12 mouse cellular contexts compared by ENCODE assay signal in genomic region chr4:108438082-108438840, GRCm38 (mm10). TPM values are rescaled to one million over a fixed set of nuclear protein-coding genes. Genes with fewer than 3 reads are reported as not detected.
DNase-seq lines count a peak whose midpoint lies in the region; ATAC-seq and TF ChIP-seq lines count a peak whose summit lies in the region.
"Had no signal": no experiment of that assay in that cellular context is flagged by ENCODE, and none has a peak within 500 bp of the region (broad histone marks: within the 10 kb centered on the region; RNA-seq: fewer than 3 reads in every experiment).

No protein-coding gene starts in this region.

- 48% methylated on average over 6 of the region's 6 CpGs for WGBS in heart, embryonic 10.5 days
- WGBS in limb, embryonic 12.5 days, result 55% methylated on average over 6 of the region's 6 CpGs

- TF ChIP-seq RAD21 in CH12.LX (IDR thresholded peaks at IDR 0.05; ENCODE audit: low read depth, low read length), result no peak

- no peak for TF ChIP-seq EP300 in CH12.LX (IDR thresholded peaks at IDR 0.05; ENCODE audit: low read length)

- H3K9me3 ChIP-seq in heart, embryonic 10.5 days, result no peaks in the 10 kb centered on the region
- no peaks in the 10 kb centered on the region for H3K9me3 ChIP-seq in CH12.LX (replicated peaks; ENCODE audit: low read length)
- H3K9me3 ChIP-seq in limb, embryonic 12.5 days, result no peaks in the 10 kb centered on the region
- H3K9me3 ChIP-seq: liver, embryonic 13.5 days had no signal

- TF ChIP-seq POLR2A in CH12.LX (IDR thresholded peaks at IDR 0.05; ENCODE audit: low read depth, low read length), result no peak

- H3K4me3 ChIP-seq in heart, embryonic 10.5 days, result no peak overlapping the region
- H3K4me3 ChIP-seq in CH12.LX (replicated peaks in 1 of 3; ENCODE audit: low read depth in 2 of 3, low read length in 2 of 3, poor library complexity in 1 of 3), result no peak overlapping the region
- no peak overlapping the region for H3K4me3 ChIP-seq in limb, embryonic 12.5 days (replicated peaks)
- H3K4me3 ChIP-seq: liver, embryonic 13.5 days had no signal

- dilution Hi-C loops in CH12.LX (cut with MboI; ENCODE audit: extremely low pct_ligation_motif_present, extremely low pct_unique_long_range_greater_than_20kb, low sequenced_read_pairs), result no loop called here

- H3K4me1 ChIP-seq in heart, embryonic 10.5 days, result peaks cover 19% of the 10 kb centered on the region
- no peaks in the 10 kb centered on the region; a peak in 1 of 4 replicates for H3K4me1 ChIP-seq in CH12.LX (ENCODE audit: control insufficient read depth in 1 of 2, insufficient read depth in 2 of 2)
- H3K4me1 ChIP-seq in limb, embryonic 12.5 days (replicated peaks), result peaks cover 42% of the 10 kb centered on the region

- H3K9ac ChIP-seq in CH12.LX (ENCODE audit: insufficient read depth, low read depth), result no peak overlapping the region
- no peak overlapping the region for H3K9ac ChIP-seq in limb, embryonic 12.5 days (replicated peaks)
- H3K9ac ChIP-seq: liver, embryonic 13.5 days had no signal

- no peaks in the 10 kb centered on the region for H3K79me2 ChIP-seq in CH12.LX (replicated peaks; ENCODE audit: control insufficient read depth, extremely low read depth, insufficient read depth, poor library complexity, severe bottlenecking)

- peak overlapping the region; percentile 37 for H3K27ac ChIP-seq in heart, embryonic 10.5 days
- no peak overlapping the region for H3K27ac ChIP-seq in CH12.LX (ENCODE audit: insufficient read depth, low read depth)
- peak overlapping the region; percentile 60 for H3K27ac ChIP-seq in limb, embryonic 12.5 days
- H3K27ac ChIP-seq: liver, embryonic 13.5 days had no signal

- peak; percentile 76 for DNase-seq in heart, embryonic 10.5 days (ENCODE audit: low spot score)
- no peak for DNase-seq in heart, adult 11 months
- DNase-seq in CH12.LX (ENCODE audit: extremely low read depth), result no peak
- peak; percentile 70 to 75 for DNase-seq in cerebellum, postnatal 25 days
- no peak for DNase-seq in adrenal gland, postnatal 10 days
- no peak for DNase-seq in layer of hippocampus, adult 9-11 months
- DNase-seq: liver, embryonic 13.5 days; thymus, adult 18-20 months had no signal

- ATAC-seq in limb, embryonic 12.5 days (ENCODE audit: insufficient number of reproducible peaks, insufficient read depth, low FRiP score, low TSS enrichment, low read depth), result no peak
- no peak for ATAC-seq in monocyte, adult 5-6 weeks (replicated peaks; ENCODE audit: insufficient number of reproducible peaks, low FRiP score, low TSS enrichment, poor library complexity, severe bottlenecking)

- peak overlapping the region; percentile 33; the same call in 1 of the 2 replicates for H3K4me2 ChIP-seq in CH12.LX (ENCODE audit: insufficient read depth, low read depth, poor library complexity, severe bottlenecking)
- H3K4me2 ChIP-seq in limb, embryonic 12.5 days, result no peak overlapping the region
- H3K4me2 ChIP-seq: liver, embryonic 13.5 days had no signal

- TF ChIP-seq CTCF in CH12.LX (conservative IDR thresholded peaks at IDR 0.05 in 1 of 2, IDR thresholded peaks at IDR 0.05 in 1 of 2; ENCODE audit: low read depth in 2 of 2, low read length in 2 of 2), result no peak

- H3K27me3 ChIP-seq in heart, embryonic 10.5 days (ENCODE audit: insufficient read depth, poor library complexity, severe bottlenecking), result no peaks in the 10 kb centered on the region
- H3K27me3 ChIP-seq in CH12.LX (replicated peaks), result no peaks in the 10 kb centered on the region
- no peaks in the 10 kb centered on the region for H3K27me3 ChIP-seq in limb, embryonic 12.5 days
- H3K27me3 ChIP-seq: liver, embryonic 13.5 days had no signal

- in situ Hi-C loops in CH12.LX (cut with MboI; ENCODE audit: low pct_ligation_motif_present, low pct_unique_long_range_greater_than_20kb, low sequenced_read_pairs), result no loop called here

- no peaks in the 10 kb centered on the region for H3K36me3 ChIP-seq in heart, embryonic 10.5 days
- H3K36me3 ChIP-seq in CH12.LX (replicated peaks in 1 of 2; ENCODE audit: control insufficient read depth in 1 of 2, insufficient read depth in 1 of 2, low read length in 1 of 2), result no peaks in the 10 kb centered on the region
- H3K36me3 ChIP-seq in limb, embryonic 12.5 days, result no peaks in the 10 kb centered on the region
- H3K36me3 ChIP-seq: liver, embryonic 13.5 days had no signal

TF ChIP-seq in CH12.LX, 34 proteins besides CTCF, POLR2A, EP300 and RAD21:
- TF ChIP-seq USF1 (IDR thresholded peaks at IDR 0.05; ENCODE audit: low read depth, low read length) (no peak), NRF1 (IDR thresholded peaks at IDR 0.05; ENCODE audit: low read depth, low read length) (no peak), UBTF (IDR thresholded peaks at IDR 0.05; ENCODE audit: low read depth, low read length) (no peak), MAX (IDR thresholded peaks at IDR 0.05; ENCODE audit: low read length) (no peak), SMC3 (IDR thresholded peaks at IDR 0.05; ENCODE audit: low read depth, low read length) (no peak), USF2 (conservative IDR thresholded peaks at IDR 0.05; ENCODE audit: low read depth, low read length) (no peak), GABPA (IDR thresholded peaks at IDR 0.05; ENCODE audit: insufficient replicate concordance, low read depth, low read length) (no peak), ZC3H11A (IDR thresholded peaks at IDR 0.05; ENCODE audit: low read depth, low read length) (no peak), SIN3A (IDR thresholded peaks at IDR 0.05; ENCODE audit: low read length) (no peak), NELFE (IDR thresholded peaks at IDR 0.05; ENCODE audit: low read depth, low read length) (no peak), ETS1 (conservative IDR thresholded peaks at IDR 0.05; ENCODE audit: low read depth, low read length) (no peak), MAFK (IDR thresholded peaks at IDR 0.05; ENCODE audit: insufficient replicate concordance, low read length) (no peak), ELF1 (IDR thresholded peaks at IDR 0.05; ENCODE audit: low read depth, low read length) (no peak), JUND (conservative IDR thresholded peaks at IDR 0.05; ENCODE audit: low read depth, low read length) (no peak), PAX5 (IDR thresholded peaks at IDR 0.05; ENCODE audit: low read length) (no peak)

RNA-seq across cellular contexts. Expression of gene Tut4, which starts 21.0 kb away (rescaled TPM):
- polyA plus RNA-seq in heart, embryonic 10.5 days (2016; fragmentation: Nextera tagmentation; extraction: Ambion mirVana), result 44.6 and 79.6 TPM in 2 replicates
- total RNA-seq in CH12.LX (2012; rRNA removed) (22.0 and 26.3 TPM in 2 replicates), CH12.LX (2014; rRNA removed) (20.9 and 23.5 TPM in 2 replicates)
- polyA plus RNA-seq in CH12.LX (2012; ENCODE audit: insufficient read length, low read depth), result 40.2 and 67.4 TPM in 2 replicates
- polyA plus RNA-seq in limb, embryonic 12.5 days (2016; fragmentation: Nextera tagmentation; extraction: Ambion mirVana), result 144 and 154 TPM in 2 replicates
- 80.5 to 202 TPM (median 98.0 TPM) in 3 replicates for total RNA-seq in monocyte, adult 5-6 weeks (2017)
- 10 to 100 TPM; 37.9 to 52.2 TPM for total RNA-seq in adrenal gland, postnatal 10 days (2021)

RNA-seq across cellular contexts. Expression of gene Gpx7, which starts 31.5 kb away (rescaled TPM):
- 54.3 and 58.8 TPM in 2 replicates for polyA plus RNA-seq in heart, embryonic 10.5 days (2016; fragmentation: Nextera tagmentation; extraction: Ambion mirVana)
- total RNA-seq in CH12.LX (2012; rRNA removed) (not detected in 2 replicates), CH12.LX (2014; rRNA removed) (not detected in 2 replicates)
- not detected in 2 replicates for polyA plus RNA-seq in CH12.LX (2012; ENCODE audit: insufficient read length, low read depth)
- polyA plus RNA-seq in limb, embryonic 12.5 days (2016; fragmentation: Nextera tagmentation; extraction: Ambion mirVana), result 62.0 and 62.9 TPM in 2 replicates
- total RNA-seq in monocyte, adult 5-6 weeks (2017), result 0.78 TPM in 1 of 3 replicates, not detected in the others
- 10 to 100 TPM; 18.2 to 20.5 TPM for total RNA-seq in adrenal gland, postnatal 10 days (2021)

RNA-seq across cellular contexts. Expression of gene Shisal2a, which starts 55.1 kb away (rescaled TPM):
- 3.0 and 3.5 TPM in 2 replicates for polyA plus RNA-seq in heart, embryonic 10.5 days (2016; fragmentation: Nextera tagmentation; extraction: Ambion mirVana)
- total RNA-seq in CH12.LX (2012; rRNA removed), result not detected in 2 replicates
- not detected in 2 replicates for total RNA-seq in CH12.LX (2014; rRNA removed)
- not detected in 2 replicates for polyA plus RNA-seq in CH12.LX (2012; ENCODE audit: insufficient read length, low read depth)
- 8.1 and 9.4 TPM in 2 replicates for polyA plus RNA-seq in limb, embryonic 12.5 days (2016; fragmentation: Nextera tagmentation; extraction: Ambion mirVana)
- total RNA-seq in monocyte, adult 5-6 weeks (2017), result not detected in 3 replicates
- total RNA-seq in adrenal gland, postnatal 10 days (2021), result 1 to 10 TPM; 2.7 to 5.9 TPM
- total RNA-seq: gastrocnemius, postnatal 4 days; layer of hippocampus, adult 8-10 months had no signal

Comparison
In these comparisons a context has a peak if more than half of its experiments do, and no peak if none do; other contexts are left out.
1. DNase-seq: peak in heart, embryonic 10.5 days (single experiment) and cerebellum, postnatal 25 days (2 of 2); none in heart, adult 11 months (single experiment), CH12.LX (single experiment), adrenal gland, postnatal 10 days (single experiment) and layer of hippocampus, adult 9-11 months (single experiment).
2. RNA of gene Gpx7, which starts 31.5 kb away (total RNA-seq): 18.2 to 20.5 TPM in adrenal gland, postnatal 10 days; not detected in CH12.LX and 0.78 TPM in monocyte, adult 5-6 weeks; every median in the first group is over 10 times any median in the second.